Mouse (Mus musculus) limb, embryonic 14.5 days (tissue): ENCODE data around the gene Bcar1. TPM values are rescaled to one million over a fixed set of nuclear protein-coding genes. Genes with fewer than 3 reads are reported as not detected.

Source experiments
- ATAC-seq: fragments of 200-750 bp; cut with Nextera tagmentation; 2 replicates; pipeline ENCODE4 v1.8.0; 2017; ENCODE audit warnings: low read depth, moderate number of reproducible peaks, moderate TSS enrichment; ENCODE audit not compliant: low FRiP score
- DNase-seq: peaks from one replicate; pipeline ENCODE4 v3.0.0-alpha.2; 2015; ENCODE audit warnings: low spot score
- H3K27ac ChIP-seq: fragments of 300-500 bp; sonication (generic); replicated peaks from 2 replicates; pipeline ENCODE4 v1.5.1; 2014; ENCODE audit warnings: low read depth, mild to moderate bottlenecking, low read length, moderate library complexity, mixed read lengths
- H3K27me3 ChIP-seq: fragments of 300-500 bp; sonication (generic); 2 replicates; pipeline ENCODE4 v1.6.1; 2014; ENCODE audit warnings: low read length, mixed read lengths; ENCODE audit not compliant: control insufficient read depth, insufficient read depth
- H3K36me3 ChIP-seq: fragments of 300-500 bp; sonication (generic); 2 replicates; pipeline ENCODE4 v1.6.1; 2014; ENCODE audit warnings: mild to moderate bottlenecking, low read length, moderate library complexity, mixed read lengths; ENCODE audit not compliant: control insufficient read depth, insufficient read depth
- H3K4me1 ChIP-seq: fragments of 300-500 bp; sonication (generic); 2 replicates; pipeline ENCODE4 v1.6.1; 2014; ENCODE audit warnings: antibody characterized with exemption, low read length, mixed read lengths; ENCODE audit not compliant: control insufficient read depth, insufficient read depth
- H3K4me2 ChIP-seq: fragments of 300-500 bp; sonication (generic); replicated peaks from 2 replicates; pipeline ENCODE4 v1.6.1; 2014; ENCODE audit warnings: low read depth, mild to moderate bottlenecking, low read length, moderate library complexity; ENCODE audit not compliant: severe bottlenecking
- H3K4me3 ChIP-seq: fragments of 300-500 bp; sonication (generic); replicated peaks from 2 replicates; pipeline ENCODE4 v1.5.1; 2014; ENCODE audit warnings: low read length
- H3K9ac ChIP-seq: fragments of 300-500 bp; sonication (generic); 2 replicates; pipeline ENCODE4 v1.6.1; 2014; ENCODE audit warnings: mild to moderate bottlenecking, low read depth, low read length, moderate library complexity; ENCODE audit not compliant: severe bottlenecking
- H3K9me3 ChIP-seq: fragments of 300-500 bp; sonication (generic); 2 replicates; pipeline ENCODE4 v1.6.1; 2016; ENCODE audit warnings: low read length; ENCODE audit not compliant: control insufficient read depth
- POLR2A ChIP-seq: fragments of 200-500 bp; IDR thresholded peaks from 2 replicates; pipeline ENCODE4 v1.8.0; 2012; ENCODE audit warnings: inconsistent platforms, mild to moderate bottlenecking, moderate library complexity, borderline replicate concordance; ENCODE audit not compliant: insufficient read depth, insufficient read length; ENCODE audit errors: extremely low read depth
- WGBS: fragments of 180-500 bp; shearing (Covaris S2); extraction: QIAGEN DNeasy Blood & Tissue Kit; methylation state at CpG from one replicate; pipeline ENCODE4 v1.1.7; 2014; 5-methylcytosine and 5-hydroxymethylcytosine counted together
- polyA plus RNA-seq, 2 experiments: library from polyadenylated mRNA; depleted of rRNA in 1 of 2; stranded (reverse) in 1 of 2; unstranded in 1 of 2; fragments of >200 nt; fragmentation: Nextera tagmentation in 1 of 2; extraction: Ambion mirVana in 1 of 2; gene quantifications; 2 replicates each; pipeline versions ENCODE4 v1.2.1 to v1.2.3; 2012 to 2014

Gene Bcar1
- polyA plus RNA-seq, 2 experiments, result 40.7 to 55.5 TPM

DNA sequence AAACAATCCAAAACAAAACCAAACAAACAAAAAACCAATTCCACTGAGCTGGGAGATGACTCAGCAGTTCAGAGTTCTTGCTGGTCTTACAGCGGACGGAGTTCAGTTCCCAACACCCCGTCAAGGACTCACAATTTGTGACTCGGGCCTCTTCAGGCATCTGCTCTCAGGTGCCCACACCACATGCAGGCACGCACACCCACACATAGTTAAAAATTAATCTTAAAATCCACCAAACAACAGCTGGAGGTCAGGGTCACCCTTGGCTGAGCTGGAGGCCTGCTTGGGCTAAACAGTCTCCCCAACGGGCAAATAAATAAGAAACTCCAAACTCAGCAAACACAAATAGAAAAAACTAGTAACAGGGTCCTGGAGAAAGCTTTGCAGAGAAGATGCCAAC, 35.3 kb downstream of the Bcar1 start:
- no peak for TF ChIP-seq POLR2A
- Histone ChIP-seq H3K4me1 (no peaks in the 10 kb centered on the region), H3K9ac (no peak overlapping the region), H3K27me3 (no peaks in the 10 kb centered on the region), H3K36me3 (peaks cover 45% of the 10 kb centered on the region), H3K4me3 (no peak overlapping the region), H3K9me3 (no peaks in the 10 kb centered on the region), H3K4me2 (no peak overlapping the region), H3K27ac (no peak overlapping the region)
- DNase-seq (no peak), ATAC-seq (no peak)
- WGBS, result 71% methylated on average over 6 of the region's 6 CpGs

GRCm38 (mm10) chr8:111705699-111706098, 37.9 kb downstream of the Bcar1 start:
- Histone ChIP-seq H3K9me3 (no peaks in the 10 kb centered on the region), H3K4me1 (no peaks in the 10 kb centered on the region), H3K27me3 (no peaks in the 10 kb centered on the region), H3K9ac (no peak overlapping the region; the same call in 1 of the 2 replicates), H3K27ac (no peak overlapping the region), H3K4me2 (no peak overlapping the region), H3K36me3 (peaks cover 20% of the 10 kb centered on the region), H3K4me3 (no peak overlapping the region)
- 70% methylated on average over 5 of the region's 5 CpGs for WGBS
- DNase-seq (no peak), ATAC-seq (no peak)
- TF ChIP-seq POLR2A, result no peak

GRCm38 (mm10) chr8:111705222-111705621, 38.4 kb downstream of the Bcar1 start:
- ATAC-seq, result no peak

GRCm38 (mm10) chr8:111704585-111704984, 39.0 kb downstream of the Bcar1 start:
- DNase-seq (no peak), ATAC-seq (no peak)
- Histone ChIP-seq H3K4me2 (no peak overlapping the region), H3K9ac (no peak overlapping the region), H3K4me1 (no peaks in the 10 kb centered on the region), H3K27ac (no peak overlapping the region), H3K27me3 (no peaks in the 10 kb centered on the region), H3K9me3 (no peaks in the 10 kb centered on the region), H3K4me3 (no peak overlapping the region), H3K36me3 (peaks cover 9% of the 10 kb centered on the region; the same call in 1 of the 2 replicates)
- TF ChIP-seq POLR2A, result no peak
- 91% methylated on average over 12 of the region's 12 CpGs for WGBS

More at GRCm38 (mm10) chr8:111705222-111705621, 38.4 kb downstream of the Bcar1 start:
- TF ChIP-seq POLR2A, result no peak
- WGBS, result 76% methylated on average over 3 of the region's 3 CpGs
- no peak overlapping the region for H3K4me2 ChIP-seq
- H3K4me3 ChIP-seq, result no peak overlapping the region
- no peak overlapping the region for H3K27ac ChIP-seq
- no peaks in the 10 kb centered on the region for H3K27me3 ChIP-seq
- H3K4me1 ChIP-seq, result no peaks in the 10 kb centered on the region
- H3K36me3 ChIP-seq, result peaks cover 15% of the 10 kb centered on the region
- no peaks in the 10 kb centered on the region for H3K9me3 ChIP-seq
- H3K9ac ChIP-seq, result no peak overlapping the region
- DNase-seq, result no peak

DNA sequence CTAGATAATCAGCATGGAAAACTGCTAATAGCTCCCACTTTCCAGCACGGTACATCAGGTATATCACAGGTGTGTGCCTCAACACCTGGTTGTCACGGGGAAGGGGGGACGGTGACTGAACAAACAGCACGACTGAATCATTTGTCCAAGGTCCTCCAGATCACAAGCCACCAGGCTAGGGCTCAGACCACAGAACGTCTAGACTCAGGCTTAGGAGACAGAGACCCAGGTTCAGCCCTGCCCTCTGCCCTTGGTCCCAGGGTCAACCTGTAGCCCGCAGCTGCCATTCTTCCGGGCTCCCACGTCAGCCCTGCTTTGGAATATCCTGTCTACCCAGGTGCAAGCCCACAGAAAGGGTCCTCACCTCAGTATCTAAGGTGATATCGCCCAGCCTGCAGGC, 42.2 kb downstream of the Bcar1 start:
- Histone ChIP-seq H3K4me2 (no peak overlapping the region), H3K27me3 (no peaks in the 10 kb centered on the region), H3K9me3 (no peaks in the 10 kb centered on the region), H3K27ac (no peak overlapping the region), H3K4me3 (no peak overlapping the region), H3K36me3 (no peaks in the 10 kb centered on the region), H3K4me1 (no peaks in the 10 kb centered on the region), H3K9ac (no peak overlapping the region)
- ATAC-seq, result no peak
- WGBS, result 78% methylated on average over 9 of the region's 9 CpGs
- TF ChIP-seq POLR2A, result no peak
- no peak for DNase-seq

GRCm38 (mm10) chr8:111700740-111701139, 42.9 kb downstream of the Bcar1 start:
- ATAC-seq (no peak), DNase-seq (no peak)
- Histone ChIP-seq H3K4me1 (no peaks in the 10 kb centered on the region), H3K9me3 (no peaks in the 10 kb centered on the region), H3K27me3 (no peaks in the 10 kb centered on the region), H3K4me3 (no peak overlapping the region), H3K9ac (no peak overlapping the region), H3K4me2 (no peak overlapping the region), H3K36me3 (no peaks in the 10 kb centered on the region), H3K27ac (no peak overlapping the region)
- no peak for TF ChIP-seq POLR2A
- 86% methylated on average over 5 of the region's 5 CpGs for WGBS
